Mouse (Mus musculus) midbrain, embryonic 15.5 days (tissue): ENCODE data around the gene Gusb. TPM values are rescaled to one million over a fixed set of nuclear protein-coding genes. Genes with fewer than 3 reads are reported as not detected.

Experiments used
- ATAC-seq: fragments of 200-750 bp; cut with Nextera tagmentation; replicated peaks from 2 replicates; pipeline ENCODE4 v1.8.0; 2017; ENCODE audit warnings: moderate TSS enrichment
- H3K27ac ChIP-seq: fragments of 300-500 bp; sonication (generic); 2 replicates; pipeline ENCODE4 v1.5.1; 2015; ENCODE audit warnings: mild to moderate bottlenecking, inconsistent platforms
- H3K27me3 ChIP-seq: fragments of 300-500 bp; sonication (generic); replicated peaks from 2 replicates; pipeline ENCODE4 v1.6.1; 2015; ENCODE audit warnings: inconsistent platforms
- H3K36me3 ChIP-seq: fragments of 300-500 bp; sonication (generic); replicated peaks from 2 replicates; pipeline ENCODE4 v1.6.1; 2015; ENCODE audit warnings: inconsistent platforms
- H3K4me1 ChIP-seq: fragments of 300-500 bp; sonication (generic); 2 replicates; pipeline ENCODE4 v1.6.1; 2015; ENCODE audit warnings: inconsistent platforms
- H3K4me2 ChIP-seq: fragments of 300-500 bp; sonication (generic); 2 replicates; pipeline ENCODE4 v1.6.1; 2015; ENCODE audit warnings: inconsistent platforms, mild to moderate bottlenecking, moderate library complexity
- H3K4me3 ChIP-seq: fragments of 300-500 bp; sonication (generic); 2 replicates; pipeline ENCODE4 v1.5.1; 2015; ENCODE audit warnings: mild to moderate bottlenecking, inconsistent platforms
- H3K9ac ChIP-seq: fragments of 300-500 bp; sonication (generic); 2 replicates; pipeline ENCODE4 v1.6.1; 2015; ENCODE audit warnings: mild to moderate bottlenecking, inconsistent platforms
- H3K9me3 ChIP-seq: fragments of 300-500 bp; sonication (generic); 2 replicates; pipeline ENCODE4 v1.6.1; 2016; ENCODE audit warnings: inconsistent platforms
- whole genome bisulfite sequencing: fragments of 180-500 bp; shearing (Covaris S2); methylation state at CpG from one replicate; pipeline ENCODE4 v1.1.7; 2015; ENCODE audit warnings: mixed read lengths; 5-methylcytosine and 5-hydroxymethylcytosine counted together
- polyA plus RNA-seq: library from polyadenylated mRNA; unstranded; fragments of >200 nt; fragmentation: Nextera tagmentation; extraction: Ambion mirVana; gene quantifications from 2 replicates; pipeline ENCODE4 v1.2.1, GENCODE M21; 2015

The Gusb gene
- polyA plus RNA-seq: 30.6 and 30.9 TPM in 2 replicates

GRCm38 (mm10) chr5:130002301-130003146 lies at the start of gene Gusb:
Gene Gusb, minus strand, starts transcription at chr5:130003049.
- Histone ChIP-seq H3K36me3 (no peaks in the 10 kb centered on the region), H3K9me3 (no peaks in the 10 kb centered on the region), H3K27ac (peak within 1 kb of the TSS; percentile 53), H3K4me1 (peaks cover 16% of the 10 kb centered on the region), H3K4me3 (peak within 1 kb of the TSS; percentile 76), H3K9ac (peak within 1 kb of the TSS; percentile 76), H3K4me2 (peak within 1 kb of the TSS; percentile 91), H3K27me3 (no peaks in the 10 kb centered on the region)
- peak; percentile 89 for ATAC-seq
- WGBS: 2% methylated on average over 39 of the region's 39 CpGs

GRCm38 (mm10) chr5:130052510-130052909 lies 49.7 kb upstream of the Gusb start:
- no peaks in the 10 kb centered on the region for H3K9me3 ChIP-seq
- H3K4me1 ChIP-seq: no peaks in the 10 kb centered on the region
- WGBS: 68% methylated on average over 5 of the region's 5 CpGs
- H3K27me3 ChIP-seq: no peaks in the 10 kb centered on the region
- no peak for ATAC-seq
- no peak overlapping the region for H3K27ac ChIP-seq
- H3K9ac ChIP-seq: no peak overlapping the region
- peaks cover 5% of the 10 kb centered on the region; the same call in 1 of the 2 replicates for H3K36me3 ChIP-seq
- H3K4me3 ChIP-seq: no peak overlapping the region
- H3K4me2 ChIP-seq: no peak overlapping the region

- no peak overlapping the region for H3K27ac ChIP-seq
- ATAC-seq: no peak
- no peaks in the 10 kb centered on the region for H3K4me1 ChIP-seq
- H3K36me3 ChIP-seq: peaks cover 11% of the 10 kb centered on the region; the same call in 1 of the 2 replicates
- WGBS: 83% methylated on average over 15 of the region's 15 CpGs
- no peak overlapping the region for H3K4me2 ChIP-seq
- no peak overlapping the region for H3K4me3 ChIP-seq
- no peaks in the 10 kb centered on the region for H3K9me3 ChIP-seq
- no peaks in the 10 kb centered on the region for H3K27me3 ChIP-seq
- H3K9ac ChIP-seq: no peak overlapping the region
Measured at GRCm38 (mm10) chr5:130051073-130051860, 48.4 kb upstream of the Gusb start.

GRCm38 (mm10) chr5:130050416-130050815 lies 47.6 kb upstream of the Gusb start:
- Histone ChIP-seq H3K4me2 (no peak overlapping the region), H3K27me3 (no peaks in the 10 kb centered on the region), H3K4me1 (no peaks in the 10 kb centered on the region), H3K4me3 (no peak overlapping the region), H3K36me3 (peaks cover 10% of the 10 kb centered on the region; the same call in 1 of the 2 replicates), H3K9ac (no peak overlapping the region), H3K27ac (no peak overlapping the region), H3K9me3 (no peaks in the 10 kb centered on the region)
- ATAC-seq: no peak
- 31% methylated on average over 6 of the region's 6 CpGs for WGBS

- Histone ChIP-seq H3K27ac (no peak overlapping the region), H3K36me3 (peaks cover 7% of the 10 kb centered on the region; the same call in 1 of the 2 replicates), H3K9ac (no peak overlapping the region), H3K4me1 (no peaks in the 10 kb centered on the region), H3K9me3 (no peaks in the 10 kb centered on the region), H3K27me3 (no peaks in the 10 kb centered on the region), H3K4me2 (no peak overlapping the region), H3K4me3 (no peak overlapping the region)
- WGBS: 80% methylated on average over 15 of the region's 15 CpGs
- ATAC-seq: no peak
Measured at GRCm38 (mm10) chr5:130048786-130049520, 46.1 kb upstream of the Gusb start.

- Histone ChIP-seq H3K9me3 (no peaks in the 10 kb centered on the region), H3K4me2 (no peak overlapping the region), H3K4me1 (no peaks in the 10 kb centered on the region), H3K27ac (no peak overlapping the region), H3K4me3 (no peak overlapping the region), H3K27me3 (no peaks in the 10 kb centered on the region), H3K36me3 (peaks cover 20% of the 10 kb centered on the region), H3K9ac (no peak overlapping the region)
- WGBS: 82% methylated on average over 6 of the region's 6 CpGs
- ATAC-seq: no peak
Measured at GRCm38 (mm10) chr5:130047013-130047412, 44.2 kb upstream of the Gusb start.

GRCm38 (mm10) chr5:130046589-130046988 lies 43.7 kb upstream of the Gusb start:
- Histone ChIP-seq H3K36me3 (peaks cover 23% of the 10 kb centered on the region), H3K4me1 (no peaks in the 10 kb centered on the region), H3K4me2 (no peak overlapping the region), H3K4me3 (no peak overlapping the region), H3K9me3 (no peaks in the 10 kb centered on the region), H3K27me3 (no peaks in the 10 kb centered on the region), H3K9ac (no peak overlapping the region), H3K27ac (no peak overlapping the region)
- 92% methylated on average over 10 of the region's 10 CpGs for WGBS
- ATAC-seq: no peak

- H3K4me2 ChIP-seq: no peak overlapping the region
- no peaks in the 10 kb centered on the region for H3K4me1 ChIP-seq
- H3K36me3 ChIP-seq: peaks cover 23% of the 10 kb centered on the region
- H3K9me3 ChIP-seq: no peaks in the 10 kb centered on the region
- no peaks in the 10 kb centered on the region for H3K27me3 ChIP-seq
- no peak overlapping the region for H3K27ac ChIP-seq
- WGBS: 75% methylated on average over 7 of the region's 7 CpGs
- H3K4me3 ChIP-seq: no peak overlapping the region
- no peak for ATAC-seq
- no peak overlapping the region for H3K9ac ChIP-seq
Measured at GRCm38 (mm10) chr5:130046100-130046499, 43.3 kb upstream of the Gusb start.

GRCm38 (mm10) chr5:130044201-130044695 lies 41.4 kb upstream of the Gusb start:
- Histone ChIP-seq H3K4me2 (no peak overlapping the region), H3K4me1 (no peaks in the 10 kb centered on the region), H3K4me3 (no peak overlapping the region), H3K36me3 (peaks cover 30% of the 10 kb centered on the region), H3K9me3 (no peaks in the 10 kb centered on the region), H3K27me3 (no peaks in the 10 kb centered on the region), H3K27ac (no peak overlapping the region), H3K9ac (no peak overlapping the region)
- ATAC-seq: no peak
- WGBS: 72% methylated on average over 7 of the region's 7 CpGs

GRCm38 (mm10) chr5:130043741-130044140 lies 40.9 kb upstream of the Gusb start:
- no peak overlapping the region for H3K9ac ChIP-seq
- H3K27me3 ChIP-seq: no peaks in the 10 kb centered on the region
- no peak overlapping the region for H3K27ac ChIP-seq
- no peak overlapping the region for H3K4me3 ChIP-seq
- H3K4me2 ChIP-seq: no peak overlapping the region
- no peaks in the 10 kb centered on the region for H3K9me3 ChIP-seq
- 93% methylated on average over 3 of the region's 3 CpGs for WGBS
- H3K36me3 ChIP-seq: peaks cover 30% of the 10 kb centered on the region
- no peaks in the 10 kb centered on the region for H3K4me1 ChIP-seq
- no peak for ATAC-seq

GRCm38 (mm10) chr5:130041262-130041661 lies 38.4 kb upstream of the Gusb start:
- H3K9ac ChIP-seq: no peak overlapping the region
- no peak overlapping the region for H3K4me3 ChIP-seq
- no peaks in the 10 kb centered on the region for H3K4me1 ChIP-seq
- H3K27ac ChIP-seq: no peak overlapping the region
- no peak for ATAC-seq
- no peak overlapping the region for H3K4me2 ChIP-seq
- H3K9me3 ChIP-seq: no peaks in the 10 kb centered on the region
- peaks cover 23% of the 10 kb centered on the region for H3K36me3 ChIP-seq
- WGBS: 91% methylated on average over 4 of the region's 4 CpGs
- H3K27me3 ChIP-seq: no peaks in the 10 kb centered on the region

- ATAC-seq: no peak
- no peaks in the 10 kb centered on the region for H3K27me3 ChIP-seq
- no peak overlapping the region for H3K4me3 ChIP-seq
- no peak overlapping the region for H3K9ac ChIP-seq
- no peaks in the 10 kb centered on the region for H3K4me1 ChIP-seq
- H3K27ac ChIP-seq: no peak overlapping the region
- peaks cover 23% of the 10 kb centered on the region for H3K36me3 ChIP-seq
- no peak overlapping the region for H3K4me2 ChIP-seq
- no peaks in the 10 kb centered on the region for H3K9me3 ChIP-seq
- WGBS: 91% methylated on average over 4 of the region's 4 CpGs
Measured at GRCm38 (mm10) chr5:130040797-130041196, 37.9 kb upstream of the Gusb start.
